Mouse (Mus musculus) midbrain, embryonic 10.5 days (tissue): Measurements from ENCODE around the gene Spcs1. TPM values are rescaled to one million over a fixed set of nuclear protein-coding genes. Genes with fewer than 3 reads are reported as not detected.

ENCODE experiments used
- DNase-seq: peaks from one replicate; pipeline ENCODE4 v3.0.0-alpha.2; 2017; ENCODE audit warnings: low spot score
- H3K27ac ChIP-seq: fragments of 300-500 bp; sonication (generic); replicated peaks from 2 replicates; pipeline ENCODE4 v1.5.1; 2016; ENCODE audit warnings: mild to moderate bottlenecking
- H3K27me3 ChIP-seq: fragments of 300-500 bp; sonication (generic); 2 replicates; pipeline ENCODE4 v1.6.1; 2016; ENCODE audit warnings: low read depth, mild to moderate bottlenecking; ENCODE audit not compliant: poor library complexity, severe bottlenecking
- H3K36me3 ChIP-seq: fragments of 300-500 bp; sonication (generic); 2 replicates; pipeline ENCODE4 v1.6.1; 2016; ENCODE audit warnings: mild to moderate bottlenecking, moderate library complexity
- H3K4me1 ChIP-seq: fragments of 300-500 bp; sonication (generic); 2 replicates; pipeline ENCODE4 v1.6.1; 2016
- H3K4me3 ChIP-seq: fragments of 300-500 bp; sonication (generic); 2 replicates; pipeline ENCODE4 v1.5.1; 2016; ENCODE audit warnings: mild to moderate bottlenecking, moderate library complexity
- H3K9me3 ChIP-seq: fragments of 300-500 bp; sonication (generic); replicated peaks from 2 replicates; pipeline ENCODE4 v1.6.1; 2016; ENCODE audit warnings: mild to moderate bottlenecking
- WGBS: fragments of 180-500 bp; shearing (Covaris S2); methylation state at CpG from one replicate; pipeline ENCODE4 v1.1.7; 2016; 5-methylcytosine and 5-hydroxymethylcytosine counted together
- polyA plus RNA-seq: library from polyadenylated mRNA; unstranded; fragments of >200 nt; fragmentation: Nextera tagmentation; extraction: Ambion mirVana; gene quantifications from 2 replicates; pipeline ENCODE4 v1.2.1, GENCODE M21; 2016

Spcs1 gene
- polyA plus RNA-seq, 1 experiment from 2014 or later: 277 TPM

- no peaks in the 10 kb centered on the region for H3K9me3 ChIP-seq
- peaks cover 21% of the 10 kb centered on the region for H3K4me1 ChIP-seq
- H3K27ac ChIP-seq: no peak overlapping the region
- no peaks in the 10 kb centered on the region for H3K27me3 ChIP-seq
- WGBS: 85% methylated on average over 2 of the region's 2 CpGs
- no peak overlapping the region for H3K4me3 ChIP-seq
- DNase-seq: no peak
- peaks cover 34% of the 10 kb centered on the region for H3K36me3 ChIP-seq
Observed at GRCm38 (mm10) chr14:31004527-31004926, 3.1 kb upstream of the Spcs1 start.

GRCm38 (mm10) chr14:31000816-31001306 is 611 bp downstream of the Spcs1 start:
- no peak for DNase-seq
- Histone ChIP-seq H3K4me1 (peaks cover 21% of the 10 kb centered on the region), H3K36me3 (peaks cover 24% of the 10 kb centered on the region), H3K9me3 (no peaks in the 10 kb centered on the region), H3K4me3 (peak overlapping the region; percentile 98), H3K27me3 (no peaks in the 10 kb centered on the region), H3K27ac (peak overlapping the region; percentile 93)
- under 1% methylated on average over 21 of the region's 21 CpGs for WGBS

- Histone ChIP-seq H3K36me3 (peaks cover 24% of the 10 kb centered on the region), H3K4me3 (peak overlapping the region; percentile 98), H3K27me3 (no peaks in the 10 kb centered on the region), H3K9me3 (no peaks in the 10 kb centered on the region), H3K4me1 (peaks cover 21% of the 10 kb centered on the region), H3K27ac (peak overlapping the region; percentile 93)
- DNase-seq: no peak
- 68% methylated on average over 10 of the region's 10 CpGs for WGBS
Observed at GRCm38 (mm10) chr14:31000356-31000755, 1.1 kb downstream of the Spcs1 start.

GRCm38 (mm10) chr14:30996417-30996816 is 5.1 kb downstream of the Spcs1 start:
- DNase-seq: no peak
- Histone ChIP-seq H3K27me3 (no peaks in the 10 kb centered on the region), H3K27ac (no peak overlapping the region), H3K9me3 (no peaks in the 10 kb centered on the region), H3K4me3 (no peak overlapping the region), H3K36me3 (peaks cover 24% of the 10 kb centered on the region), H3K4me1 (peaks cover 10% of the 10 kb centered on the region)

- Histone ChIP-seq H3K9me3 (no peaks in the 10 kb centered on the region), H3K4me1 (no peaks in the 10 kb centered on the region), H3K36me3 (peaks cover 50% of the 10 kb centered on the region), H3K27ac (no peak overlapping the region), H3K4me3 (no peak overlapping the region), H3K27me3 (no peaks in the 10 kb centered on the region)
- 85% methylated on average over 3 of the region's 3 CpGs for WGBS
- no peak for DNase-seq
Observed at GRCm38 (mm10) chr14:30976222-30976621, 25.2 kb downstream of the Spcs1 start.

- Histone ChIP-seq H3K9me3 (no peaks in the 10 kb centered on the region), H3K4me3 (no peak overlapping the region), H3K36me3 (peaks cover 52% of the 10 kb centered on the region), H3K27me3 (no peaks in the 10 kb centered on the region), H3K4me1 (no peaks in the 10 kb centered on the region), H3K27ac (peak overlapping the region; percentile 42; the same call in 1 of the 2 replicates)
- WGBS: 78% methylated on average over 6 of the region's 6 CpGs
- no peak for DNase-seq
Observed at GRCm38 (mm10) chr14:30974204-30974603, 27.3 kb downstream of the Spcs1 start.

GRCm38 (mm10) chr14:30960366-30960765 is 41.1 kb downstream of the Spcs1 start:
- DNase-seq: no peak
- H3K27me3 ChIP-seq: no peaks in the 10 kb centered on the region
- H3K4me1 ChIP-seq: no peaks in the 10 kb centered on the region
- peaks cover 65% of the 10 kb centered on the region for H3K36me3 ChIP-seq
- no peaks in the 10 kb centered on the region for H3K9me3 ChIP-seq
- H3K27ac ChIP-seq: no peak overlapping the region
- WGBS: 84% methylated on average over 1 of the region's 1 CpGs
- H3K4me3 ChIP-seq: no peak overlapping the region

- Histone ChIP-seq H3K27me3 (no peaks in the 10 kb centered on the region), H3K4me3 (no peak overlapping the region), H3K27ac (no peak overlapping the region), H3K9me3 (no peaks in the 10 kb centered on the region), H3K36me3 (peaks cover 61% of the 10 kb centered on the region), H3K4me1 (no peaks in the 10 kb centered on the region)
- WGBS: 92% methylated on average over 4 of the region's 4 CpGs
- no peak for DNase-seq
Observed at GRCm38 (mm10) chr14:30959031-30959430, 42.4 kb downstream of the Spcs1 start.

- no peaks in the 10 kb centered on the region for H3K4me1 ChIP-seq
- no peak overlapping the region for H3K27ac ChIP-seq
- no peaks in the 10 kb centered on the region for H3K27me3 ChIP-seq
- peaks cover 63% of the 10 kb centered on the region for H3K36me3 ChIP-seq
- no peak for DNase-seq
- H3K4me3 ChIP-seq: no peak overlapping the region
- 89% methylated on average over 2 of the region's 2 CpGs for WGBS
- H3K9me3 ChIP-seq: no peaks in the 10 kb centered on the region
Observed at GRCm38 (mm10) chr14:30958517-30958916, 43.0 kb downstream of the Spcs1 start.

- H3K27ac ChIP-seq: peak within 1 kb of the TSS; percentile 91
Observed at GRCm38 (mm10) chr14:30951154-30951825, 50.2 kb downstream of the Spcs1 start, which contains the start of gene Nek4. Gene Nek4 (plus strand): TSS chr14:30951377.

GRCm38 (mm10) chr14:30949986-30950385 is 51.5 kb downstream of the Spcs1 start:
- Histone ChIP-seq H3K9me3 (no peaks in the 10 kb centered on the region), H3K4me3 (no peak overlapping the region), H3K27me3 (no peaks in the 10 kb centered on the region), H3K27ac (no peak overlapping the region), H3K4me1 (peaks cover 15% of the 10 kb centered on the region), H3K36me3 (peaks cover 9% of the 10 kb centered on the region)
- no peak for DNase-seq
- WGBS: 93% methylated on average over 10 of the region's 10 CpGs

More at GRCm38 (mm10) chr14:30951154-30951825, 50.2 kb downstream of the Spcs1 start, which contains the start of gene Nek4:
- Histone ChIP-seq H3K9me3 (no peaks in the 10 kb centered on the region), H3K27me3 (no peaks in the 10 kb centered on the region), H3K4me1 (peaks cover 15% of the 10 kb centered on the region), H3K4me3 (peak within 1 kb of the TSS; percentile 91), H3K36me3 (peaks cover 19% of the 10 kb centered on the region)
- peak; percentile 98 for DNase-seq
- 1% methylated on average over 57 of the region's 57 CpGs for WGBS
